16 mouse cellular contexts compared by ENCODE assay signal in the genomic region with DNA sequence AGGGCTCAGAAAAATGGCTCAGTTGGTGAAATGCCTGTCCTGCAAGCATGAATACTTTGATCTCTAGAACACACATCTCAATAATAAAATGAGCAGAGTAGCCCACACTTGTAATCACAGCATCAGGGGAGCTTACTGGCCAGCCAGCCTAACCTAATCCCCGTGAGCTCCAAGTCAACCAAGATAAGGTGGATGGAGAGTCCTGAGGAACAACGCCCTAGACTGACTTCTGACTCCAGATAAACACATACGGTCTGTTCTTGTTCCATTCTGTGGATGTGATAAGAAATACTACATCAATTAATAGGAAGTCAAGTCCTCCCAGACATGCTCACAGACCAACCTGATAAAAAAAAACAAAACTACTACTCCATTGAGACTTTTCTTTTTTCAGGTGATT.
"Had no signal": no experiment of that assay in that cellular context is flagged by ENCODE, and none has a peak within 500 bp of the region (broad histone marks: within the 10 kb centered on the region; RNA-seq: fewer than 3 reads in every experiment).

No protein-coding gene starts in this region.

- H3K4me3 ChIP-seq: liver, embryonic 15.5 days; megakaryocyte, embryonic 14.5 days; midbrain, embryonic 10.5 days; midbrain, embryonic 13.5 days; midbrain, embryonic 15.5 days; neural tube, embryonic 12.5 days; stomach, embryonic 15.5 days had no signal

- ATAC-seq: midbrain, embryonic 13.5 days; midbrain, embryonic 15.5 days had no signal

- DNase-seq: lung, adult 18-20 months; lung, embryonic 14.5 days; lung, postnatal 10 days; lung, postnatal 4 days; right cerebral cortex, postnatal 14 days; thymus, adult 2 months; thymus, postnatal 25 days; thymus, postnatal 4 days had no signal

- H3K4me1 ChIP-seq: liver, embryonic 15.5 days; midbrain, embryonic 10.5 days; midbrain, embryonic 13.5 days; midbrain, embryonic 15.5 days; neural tube, embryonic 12.5 days; stomach, embryonic 15.5 days had no signal

- H3K27ac ChIP-seq: liver, embryonic 15.5 days; midbrain, embryonic 10.5 days; midbrain, embryonic 13.5 days; midbrain, embryonic 15.5 days; neural tube, embryonic 12.5 days; stomach, embryonic 15.5 days; stomach, postnatal 0 days had no signal

- H3K27me3 ChIP-seq: liver, embryonic 15.5 days; megakaryocyte, embryonic 14.5 days; midbrain, embryonic 13.5 days; midbrain, embryonic 15.5 days; neural tube, embryonic 12.5 days; stomach, embryonic 15.5 days had no signal

- H3K36me3 ChIP-seq: liver, embryonic 15.5 days; midbrain, embryonic 10.5 days; midbrain, embryonic 13.5 days; midbrain, embryonic 15.5 days; neural tube, embryonic 12.5 days; stomach, embryonic 15.5 days had no signal

- H3K4me2 ChIP-seq: liver, embryonic 15.5 days; lung, embryonic 14.5 days; midbrain, embryonic 13.5 days; midbrain, embryonic 15.5 days; neural tube, embryonic 12.5 days; stomach, embryonic 15.5 days had no signal

- H3K9me3 ChIP-seq: liver, embryonic 15.5 days; megakaryocyte, embryonic 14.5 days; midbrain, embryonic 10.5 days; midbrain, embryonic 13.5 days; midbrain, embryonic 15.5 days; neural tube, embryonic 12.5 days; stomach, embryonic 15.5 days had no signal

- H3K9ac ChIP-seq: liver, embryonic 15.5 days; lung, embryonic 14.5 days; midbrain, embryonic 13.5 days; midbrain, embryonic 15.5 days; neural tube, embryonic 12.5 days; stomach, embryonic 15.5 days had no signal
